Mouse (Mus musculus) thymus, adult 2 months (tissue): ENCODE measurements at regions not wholly inside any gene's neighbourhood (a gene's known extent, or its start where the extent isn't known, plus 50 kb on each side); places are given as distances from the start of the nearest gene placed in this dataset.

Experiments
- DNase-seq: peaks from one replicate; pipeline ENCODE4 v3.0.0; 2021
- H3K27ac ChIP-seq: fragments of 200-500 bp; 2 replicates; pipeline ENCODE4 v1.5.1; 2012; ENCODE audit warnings: low read length, control low read depth; ENCODE audit not compliant: control insufficient read depth, insufficient read depth
- H3K27me3 ChIP-seq: fragments of 200-500 bp; 2 replicates; pipeline ENCODE4 v1.6.1; 2012; ENCODE audit warnings: mild to moderate bottlenecking, low read length, moderate library complexity, mixed read lengths; ENCODE audit not compliant: control insufficient read depth, insufficient read depth
- H3K36me3 ChIP-seq: fragments of 200-500 bp; 2 replicates; pipeline ENCODE4 v1.6.1; 2012; ENCODE audit warnings: mild to moderate bottlenecking, low read length, moderate library complexity; ENCODE audit not compliant: control insufficient read depth, insufficient read depth
- H3K4me1 ChIP-seq: fragments of 200-500 bp; replicated peaks from 2 replicates; pipeline ENCODE4 v1.6.1; 2012; ENCODE audit warnings: low read length; ENCODE audit not compliant: control insufficient read depth, insufficient read depth
- H3K4me3 ChIP-seq: fragments of 200-500 bp; 2 replicates; pipeline ENCODE4 v1.5.1; 2012; ENCODE audit warnings: mild to moderate bottlenecking, low read length, control low read depth, moderate library complexity; ENCODE audit not compliant: control insufficient read depth, insufficient read depth
- CTCF ChIP-seq: fragments of 200-500 bp; IDR thresholded peaks from 2 replicates; pipeline ENCODE4 v1.5.1; 2012; ENCODE audit warnings: mild to moderate bottlenecking, control low read depth, low read length, moderate library complexity, borderline replicate concordance; ENCODE audit not compliant: control insufficient read depth, poor library complexity, insufficient read depth; ENCODE audit errors: extremely low read depth
- POLR2A ChIP-seq: fragments of 200-500 bp; IDR thresholded peaks from 2 replicates; pipeline ENCODE4 v1.6.1; 2012; ENCODE audit warnings: mild to moderate bottlenecking, low read length, control low read depth, moderate library complexity; ENCODE audit not compliant: control insufficient read depth, poor library complexity, insufficient read depth; ENCODE audit errors: extremely low read depth
- WGBS: fragments of 180-500 bp; shearing (Covaris S2); methylation state at CpG from one replicate; pipeline ENCODE4 v1.1.7; 2018; 5-methylcytosine and 5-hydroxymethylcytosine counted together

GRCm38 (mm10) chr1:161598167-161598566 is 103.7 kb downstream of the Tnfsf18 start:
- no peak overlapping the region for H3K27ac ChIP-seq
- H3K4me3 ChIP-seq: no peak overlapping the region
- H3K36me3 ChIP-seq: no peaks in the 10 kb centered on the region
- no peak for DNase-seq
- TF ChIP-seq POLR2A (no peak), CTCF (no peak)
- H3K27me3 ChIP-seq: no peaks in the 10 kb centered on the region
- 91% methylated on average over 3 of the region's 3 CpGs for WGBS
- H3K4me1 ChIP-seq: no peaks in the 10 kb centered on the region

DNA sequence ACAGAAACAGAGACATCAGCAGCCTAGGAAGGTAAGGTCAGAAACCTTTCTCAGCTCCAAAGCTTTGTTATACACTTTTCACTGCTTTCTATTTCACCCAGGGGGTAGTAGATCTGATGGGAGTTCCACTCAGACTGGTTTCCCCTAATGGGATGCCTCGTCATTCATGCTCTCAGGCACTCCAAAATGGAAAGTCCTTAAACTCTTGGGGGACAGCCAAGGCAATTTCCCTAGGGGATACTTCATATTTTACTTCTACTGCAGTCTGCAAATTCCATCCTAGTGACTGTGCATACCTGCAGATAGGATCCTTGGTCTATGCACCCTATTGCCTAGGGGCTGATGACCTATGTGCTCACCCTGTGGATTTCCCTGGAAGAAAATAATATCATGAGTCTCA is 82.1 kb downstream of the Tnfsf18 start:
- Histone ChIP-seq H3K27me3 (no peaks in the 10 kb centered on the region), H3K36me3 (no peaks in the 10 kb centered on the region), H3K4me3 (no peak overlapping the region), H3K4me1 (no peaks in the 10 kb centered on the region), H3K27ac (no peak overlapping the region)
- WGBS: 92% methylated on average over 1 of the region's 1 CpGs
- no peak for DNase-seq
- no peak for TF ChIP-seq CTCF
- TF ChIP-seq POLR2A: no peak

- no peaks in the 10 kb centered on the region for H3K4me1 ChIP-seq
- no peak overlapping the region for H3K27ac ChIP-seq
- no peak for DNase-seq
- no peaks in the 10 kb centered on the region for H3K36me3 ChIP-seq
- no peaks in the 10 kb centered on the region for H3K27me3 ChIP-seq
- 90% methylated on average over 7 of the region's 7 CpGs for WGBS
- TF ChIP-seq CTCF: no peak
- TF ChIP-seq POLR2A: no peak
- no peak overlapping the region for H3K4me3 ChIP-seq
These were observed 81.5 kb downstream of the Tnfsf18 start for GRCm38 (mm10) chr1:161575939-161576338.

DNA sequence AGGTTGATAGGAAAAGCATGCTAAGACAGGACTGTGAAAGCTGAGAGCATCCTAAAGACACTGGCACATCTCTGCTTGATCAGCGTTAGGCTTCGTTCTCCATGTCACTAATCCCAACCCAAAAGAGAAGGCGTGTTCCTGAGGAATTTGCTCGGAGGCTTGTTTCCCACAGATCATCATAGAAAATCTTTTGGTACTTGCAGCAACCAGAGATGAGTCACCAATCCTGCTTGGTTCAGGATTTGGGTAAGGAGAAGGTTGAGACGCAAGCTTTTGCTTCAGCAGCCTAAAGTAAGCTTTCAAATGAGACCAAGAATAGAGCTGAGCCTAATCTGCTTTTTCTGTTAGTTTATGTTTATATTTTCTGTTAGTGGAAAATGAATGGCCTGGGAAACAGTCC is 80.7 kb downstream of the Tnfsf18 start:
- Histone ChIP-seq H3K27ac (no peak overlapping the region), H3K4me1 (no peaks in the 10 kb centered on the region), H3K27me3 (no peaks in the 10 kb centered on the region), H3K36me3 (no peaks in the 10 kb centered on the region), H3K4me3 (no peak overlapping the region)
- WGBS: 94% methylated on average over 5 of the region's 5 CpGs
- TF ChIP-seq CTCF (no peak), POLR2A (no peak)
- DNase-seq: no peak

DNA sequence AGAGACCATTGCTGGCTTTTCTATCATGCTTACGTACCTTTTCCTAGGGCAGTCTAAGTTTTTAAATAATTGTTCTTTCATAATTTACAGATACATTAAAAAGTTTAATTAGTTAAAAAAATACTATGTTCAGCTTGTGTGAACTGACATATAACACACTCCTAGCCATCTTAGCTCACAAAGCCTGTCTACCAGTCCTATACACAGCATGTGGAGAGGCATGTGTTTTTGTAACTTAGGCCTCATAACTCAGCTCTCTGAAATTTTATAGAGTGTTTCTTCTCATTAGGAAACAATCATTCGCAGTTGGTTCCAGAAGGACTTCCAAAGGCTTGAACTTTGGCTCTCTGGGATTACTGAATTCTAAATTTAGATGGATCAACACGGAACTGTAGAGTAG is 76.3 kb downstream of the Tnfsf18 start:
- Histone ChIP-seq H3K36me3 (no peaks in the 10 kb centered on the region), H3K4me3 (no peak overlapping the region), H3K4me1 (no peaks in the 10 kb centered on the region), H3K27me3 (no peaks in the 10 kb centered on the region), H3K27ac (no peak overlapping the region)
- TF ChIP-seq POLR2A: no peak
- no peak for TF ChIP-seq CTCF
- no peak for DNase-seq
- 94% methylated on average over 3 of the region's 3 CpGs for WGBS

DNA sequence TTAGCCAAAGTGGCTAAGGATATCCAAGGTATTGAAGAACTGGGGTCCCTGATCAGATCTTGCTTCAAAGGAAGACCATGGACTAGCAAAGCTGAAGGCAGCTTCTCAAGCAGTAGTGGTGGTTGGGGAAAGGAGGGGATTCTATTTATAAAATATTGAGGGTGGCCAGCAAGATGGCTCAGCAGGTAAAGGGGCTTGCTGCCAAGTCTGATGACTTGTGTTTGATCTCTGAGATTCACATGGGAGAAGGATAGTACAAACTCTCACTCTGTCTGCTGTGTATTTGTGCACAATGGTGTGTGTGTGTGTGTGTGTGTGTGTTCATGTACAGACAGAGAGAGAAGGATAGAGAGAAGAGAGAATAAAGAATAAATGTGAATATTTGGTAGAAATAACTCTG is 73.4 kb downstream of the Tnfsf18 start:
- no peak for DNase-seq
- Histone ChIP-seq H3K36me3 (no peaks in the 10 kb centered on the region), H3K27me3 (no peaks in the 10 kb centered on the region), H3K4me1 (no peaks in the 10 kb centered on the region), H3K27ac (no peak overlapping the region), H3K4me3 (no peak overlapping the region)
- no peak for TF ChIP-seq CTCF
- no peak for TF ChIP-seq POLR2A

GRCm38 (mm10) chr1:161560368-161560767 is 65.9 kb downstream of the Tnfsf18 start:
- 41% methylated on average over 3 of the region's 3 CpGs for WGBS
- DNase-seq: no peak
- Histone ChIP-seq H3K27me3 (no peaks in the 10 kb centered on the region), H3K36me3 (no peaks in the 10 kb centered on the region), H3K27ac (no peak overlapping the region), H3K4me3 (no peak overlapping the region), H3K4me1 (no peaks in the 10 kb centered on the region)
- TF ChIP-seq CTCF (no peak), POLR2A (no peak)
